Mouse (Mus musculus) megakaryocyte-erythroid progenitor cell, adult 5-6 weeks (primary cell): ENCODE results near the gene Emc9. TPM values are rescaled to one million over a fixed set of nuclear protein-coding genes. Genes with fewer than 3 reads are reported as not detected.

Experiments used
- total RNA-seq, 2 experiments: library from RNA; stranded (forward) in 1 of 2; stranded (reverse) in 1 of 2; fragments of 200-1000, 215-1000 nt in 1 of 2; fragments of >200 nt in 1 of 2; fragmentation: Nextera tagmentation in 1 of 2; gene quantifications; 2 replicates each; pipeline ENCODE4 v1.2.3; 2014 to 2017

Gene Emc9
- total RNA-seq, 2 experiments from 2014 or later = 26.7 to 37.3 TPM

Other genes with a start within 250 kb of the Emc9 start
Only the 30 nearest of the 31 such genes appear.
- gene Dhrs4, start 106.5 kb downstream of the Emc9 start, total RNA-seq (2014; fragmentation: Nextera tagmentation) = 103 and 133 TPM in 2 replicates
- gene Dhrs4, start 106.5 kb downstream of the Emc9 start, total RNA-seq (2017) = 128 and 189 TPM in 2 replicates
- 0.77 and 1.3 TPM in 2 replicates for gene Carmil3, start 94.7 kb downstream of the Emc9 start, total RNA-seq (2014; fragmentation: Nextera tagmentation)
- 0.42 and 0.70 TPM in 2 replicates for gene Carmil3, start 94.7 kb downstream of the Emc9 start, total RNA-seq (2017)
- not detected in 2 replicates for gene Cpne6, start 74.9 kb downstream of the Emc9 start, total RNA-seq (2014; fragmentation: Nextera tagmentation)
- not detected in 2 replicates for gene Cpne6, start 74.9 kb downstream of the Emc9 start, total RNA-seq (2017)
- not detected in 2 replicates for gene Nrl, start 60.3 kb downstream of the Emc9 start, total RNA-seq (2014; fragmentation: Nextera tagmentation)
- not detected in 2 replicates for gene Nrl, start 60.3 kb downstream of the Emc9 start, total RNA-seq (2017)
- gene Pck2, start 45.0 kb downstream of the Emc9 start, total RNA-seq (2014; fragmentation: Nextera tagmentation) = 66.0 and 88.0 TPM in 2 replicates
- 48.7 and 55.6 TPM in 2 replicates for gene Pck2, start 45.0 kb downstream of the Emc9 start, total RNA-seq (2017)
- 41.6 and 45.9 TPM in 2 replicates for gene Dcaf11, start 25.3 kb downstream of the Emc9 start, total RNA-seq (2014; fragmentation: Nextera tagmentation)
- gene Dcaf11, start 25.3 kb downstream of the Emc9 start, total RNA-seq (2017) = 48.3 and 115 TPM in 2 replicates
- gene A730061H03Rik, start 24.9 kb downstream of the Emc9 start, total RNA-seq (2014; fragmentation: Nextera tagmentation) = 2.7 TPM in 1 of 2 replicates, not detected in the other
- gene A730061H03Rik, start 24.9 kb downstream of the Emc9 start, total RNA-seq (2017) = 14.8 TPM in 1 of 2 replicates, not detected in the other
- not detected in 2 replicates for gene Fitm1, start 9.7 kb downstream of the Emc9 start, total RNA-seq (2014; fragmentation: Nextera tagmentation)
- gene Fitm1, start 9.7 kb downstream of the Emc9 start, total RNA-seq (2017) = not detected in 2 replicates
- 311 and 359 TPM in 2 replicates for gene Psme1, start 7.2 kb downstream of the Emc9 start, total RNA-seq (2014; fragmentation: Nextera tagmentation)
- 249 and 300 TPM in 2 replicates for gene Psme1, start 7.2 kb downstream of the Emc9 start, total RNA-seq (2017)
- gene Psme2, start 5.8 kb upstream of the Emc9 start, total RNA-seq (2014; fragmentation: Nextera tagmentation) = 190 and 268 TPM in 2 replicates
- gene Psme2, start 5.8 kb upstream of the Emc9 start, total RNA-seq (2017) = 208 and 351 TPM in 2 replicates
- gene Rnf31, start 6.4 kb upstream of the Emc9 start, total RNA-seq (2014; fragmentation: Nextera tagmentation) = 35.8 and 47.0 TPM in 2 replicates
- gene Rnf31, start 6.4 kb upstream of the Emc9 start, total RNA-seq (2017) = 23.8 and 46.4 TPM in 2 replicates
- 57.9 and 65.2 TPM in 2 replicates for gene Irf9, start 18.3 kb upstream of the Emc9 start, total RNA-seq (2014; fragmentation: Nextera tagmentation)
- gene Irf9, start 18.3 kb upstream of the Emc9 start, total RNA-seq (2017) = 41.6 and 41.7 TPM in 2 replicates
- gene Rec8, start 32.7 kb upstream of the Emc9 start, total RNA-seq (2014; fragmentation: Nextera tagmentation) = 28.2 and 53.3 TPM in 2 replicates
- gene Rec8, start 32.7 kb upstream of the Emc9 start, total RNA-seq (2017) = 16.0 and 27.6 TPM in 2 replicates
- 79.0 and 101 TPM in 2 replicates for gene Ipo4, start 50.7 kb upstream of the Emc9 start, total RNA-seq (2014; fragmentation: Nextera tagmentation)
- 21.2 and 26.9 TPM in 2 replicates for gene Ipo4, start 50.7 kb upstream of the Emc9 start, total RNA-seq (2017)
- gene Gm49378, start 52.6 kb upstream of the Emc9 start, total RNA-seq (2014; fragmentation: Nextera tagmentation) = 4.9 and 11.6 TPM in 2 replicates
- gene Gm49378, start 52.6 kb upstream of the Emc9 start, total RNA-seq (2017) = 3.5 and 3.7 TPM in 2 replicates
- gene Tm9sf1, start 58.5 kb upstream of the Emc9 start, total RNA-seq (2014; fragmentation: Nextera tagmentation) = 43.8 and 52.6 TPM in 2 replicates
- gene Tm9sf1, start 58.5 kb upstream of the Emc9 start, total RNA-seq (2017) = 61.9 and 77.4 TPM in 2 replicates
- gene Tssk4, start 64.9 kb upstream of the Emc9 start, total RNA-seq (2014; fragmentation: Nextera tagmentation) = 0.87 and 0.99 TPM in 2 replicates
- gene Tssk4, start 64.9 kb upstream of the Emc9 start, total RNA-seq (2017) = 0.69 TPM in 1 of 2 replicates, not detected in the other
- gene Mdp1, start 75.2 kb upstream of the Emc9 start, total RNA-seq (2014; fragmentation: Nextera tagmentation) = 39.9 and 57.6 TPM in 2 replicates
- 33.5 and 34.1 TPM in 2 replicates for gene Mdp1, start 75.2 kb upstream of the Emc9 start, total RNA-seq (2017)
- 20.2 and 31.1 TPM in 2 replicates for gene Gmpr2, start 86.6 kb upstream of the Emc9 start, total RNA-seq (2014; fragmentation: Nextera tagmentation)
- gene Gmpr2, start 86.6 kb upstream of the Emc9 start, total RNA-seq (2017) = 22.6 and 24.8 TPM in 2 replicates
- gene Nedd8, start 86.8 kb upstream of the Emc9 start, total RNA-seq (2014; fragmentation: Nextera tagmentation) = 398 and 455 TPM in 2 replicates
- 365 and 374 TPM in 2 replicates for gene Nedd8, start 86.8 kb upstream of the Emc9 start, total RNA-seq (2017)
- gene Tinf2, start 96.5 kb upstream of the Emc9 start, total RNA-seq (2014; fragmentation: Nextera tagmentation) = 22.2 and 59.3 TPM in 2 replicates
- 22.8 and 24.0 TPM in 2 replicates for gene Tinf2, start 96.5 kb upstream of the Emc9 start, total RNA-seq (2017)
- not detected in 2 replicates for gene Tgm1, start 128.6 kb upstream of the Emc9 start, total RNA-seq (2014; fragmentation: Nextera tagmentation)
- gene Tgm1, start 128.6 kb upstream of the Emc9 start, total RNA-seq (2017) = 0.15 TPM in 1 of 2 replicates, not detected in the other
- gene Rabggta, start 137.0 kb upstream of the Emc9 start, total RNA-seq (2014; fragmentation: Nextera tagmentation) = 14.4 and 20.2 TPM in 2 replicates
- 7.7 and 12.6 TPM in 2 replicates for gene Rabggta, start 137.0 kb upstream of the Emc9 start, total RNA-seq (2017)
- gene Dhrs1, start 160.4 kb upstream of the Emc9 start, total RNA-seq (2014; fragmentation: Nextera tagmentation) = 21.5 and 31.0 TPM in 2 replicates
- 10.0 and 10.3 TPM in 2 replicates for gene Dhrs1, start 160.4 kb upstream of the Emc9 start, total RNA-seq (2017)
- 35.8 and 52.0 TPM in 2 replicates for gene Nop9, start 160.4 kb upstream of the Emc9 start, total RNA-seq (2014; fragmentation: Nextera tagmentation)
- gene Nop9, start 160.4 kb upstream of the Emc9 start, total RNA-seq (2017) = 24.8 and 27.5 TPM in 2 replicates
- not detected in 2 replicates for gene Cideb, start 173.2 kb upstream of the Emc9 start, total RNA-seq (2014; fragmentation: Nextera tagmentation)
- gene Cideb, start 173.2 kb upstream of the Emc9 start, total RNA-seq (2017) = not detected in 2 replicates
- gene Ltb4r2, start 176.1 kb upstream of the Emc9 start, total RNA-seq (2014; fragmentation: Nextera tagmentation) = not detected in 2 replicates
- gene Ltb4r2, start 176.1 kb upstream of the Emc9 start, total RNA-seq (2017) = 0.38 and 1.7 TPM in 2 replicates
- 0.50 and 3.5 TPM in 2 replicates for gene Ltb4r1, start 180.7 kb upstream of the Emc9 start, total RNA-seq (2014; fragmentation: Nextera tagmentation)
- gene Ltb4r1, start 180.7 kb upstream of the Emc9 start, total RNA-seq (2017) = 0.76 and 3.1 TPM in 2 replicates
- gene Adcy4, start 198.8 kb upstream of the Emc9 start, total RNA-seq (2014; fragmentation: Nextera tagmentation) = not detected in 2 replicates
- gene Adcy4, start 198.8 kb upstream of the Emc9 start, total RNA-seq (2017) = not detected in 2 replicates
- 55.7 and 87.0 TPM in 2 replicates for gene Ripk3, start 203.6 kb upstream of the Emc9 start, total RNA-seq (2014; fragmentation: Nextera tagmentation)
- 8.9 and 23.1 TPM in 2 replicates for gene Ripk3, start 203.6 kb upstream of the Emc9 start, total RNA-seq (2017)